Mouse (Mus musculus): ENCODE data around the gene Cers1.

The Cers1 gene

DNA sequence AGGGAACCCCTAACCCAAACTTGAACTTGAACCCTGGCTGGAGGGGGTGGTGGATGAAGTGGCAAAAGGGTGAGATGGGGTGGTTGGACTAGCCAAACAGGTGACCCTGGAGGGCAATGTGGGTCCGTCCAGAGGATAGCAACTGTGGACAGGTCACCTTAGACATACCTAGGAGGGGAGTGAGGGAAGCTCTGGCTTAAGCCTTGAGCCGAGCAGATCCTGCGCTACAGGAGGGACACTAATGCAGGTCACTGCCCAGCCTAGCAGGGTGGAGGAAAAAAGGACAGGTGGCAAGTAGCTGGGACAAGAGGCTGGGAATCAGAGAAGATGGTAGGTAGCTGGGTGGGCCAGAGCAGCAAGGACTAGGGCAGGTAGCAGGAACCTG, 36.4 kb downstream of the Cers1 start:
- no peak for DNase-seq (ENCODE audit: low read depth, low spot score)

DNA sequence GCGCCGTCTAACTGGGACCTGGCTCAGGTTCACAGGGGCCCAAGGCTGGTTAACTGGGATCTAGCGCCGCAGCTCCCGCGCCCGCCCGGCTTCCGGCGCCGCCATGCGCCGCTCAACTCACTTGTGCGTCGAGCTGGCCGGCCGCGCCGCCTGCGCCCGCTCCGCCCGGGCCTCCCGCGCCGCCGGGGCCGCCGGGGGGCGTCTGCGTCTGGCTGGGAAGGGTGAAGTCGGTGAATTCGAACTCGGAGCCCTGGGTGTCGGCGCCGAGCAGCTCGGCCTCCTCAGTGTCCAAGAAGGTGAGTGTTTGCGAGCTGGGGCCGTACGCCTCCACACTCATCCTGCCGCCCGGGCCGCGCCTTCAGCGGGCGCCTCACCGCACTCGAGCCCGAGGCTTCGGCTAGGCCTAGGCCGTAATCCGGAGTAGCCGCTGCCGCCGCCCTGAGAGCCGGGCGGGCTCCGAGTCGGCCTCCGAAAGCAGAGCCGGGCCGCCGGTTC, 37.1 kb downstream of the Cers1 start:
- no peak for DNase-seq (ENCODE audit: low read depth, low spot score)

- peak; percentile 99 for DNase-seq (ENCODE audit: low read depth, low spot score)
Observed at GRCm38 (mm10) chr8:70353194-70353817, 37.7 kb downstream of the Cers1 start, which contains the start of gene Upf1. TSS of gene Upf1 (minus strand) at chr8:70353278.

DNA sequence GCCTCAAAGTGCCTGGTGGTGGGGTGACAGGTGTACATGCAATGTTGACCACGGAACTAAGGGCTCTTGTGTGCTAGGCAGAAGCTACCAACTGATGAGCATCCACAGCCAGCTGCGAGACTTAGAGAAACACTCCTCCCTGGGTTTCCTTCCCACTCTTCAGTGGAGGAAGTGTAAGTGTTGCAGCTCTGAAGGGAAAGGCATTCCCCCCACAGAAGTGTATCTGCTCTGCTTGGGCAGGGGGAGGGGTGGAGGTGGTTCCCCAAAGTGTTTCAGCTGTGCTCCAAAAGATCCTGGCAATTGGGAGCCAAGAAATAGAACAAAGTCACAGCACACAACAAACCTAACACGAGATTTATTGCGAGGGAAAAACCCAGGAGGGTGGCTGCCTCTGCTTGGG, 38.4 kb downstream of the Cers1 start:
- no peak for DNase-seq (ENCODE audit: low read depth, low spot score)

GRCm38 (mm10) chr8:70356111-70356510, 40.5 kb downstream of the Cers1 start:
- no peak for DNase-seq (ENCODE audit: low read depth, low spot score)

- DNase-seq (ENCODE audit: low read depth, low spot score): no peak
Observed at GRCm38 (mm10) chr8:70359411-70359810, 43.8 kb downstream of the Cers1 start.

DNA sequence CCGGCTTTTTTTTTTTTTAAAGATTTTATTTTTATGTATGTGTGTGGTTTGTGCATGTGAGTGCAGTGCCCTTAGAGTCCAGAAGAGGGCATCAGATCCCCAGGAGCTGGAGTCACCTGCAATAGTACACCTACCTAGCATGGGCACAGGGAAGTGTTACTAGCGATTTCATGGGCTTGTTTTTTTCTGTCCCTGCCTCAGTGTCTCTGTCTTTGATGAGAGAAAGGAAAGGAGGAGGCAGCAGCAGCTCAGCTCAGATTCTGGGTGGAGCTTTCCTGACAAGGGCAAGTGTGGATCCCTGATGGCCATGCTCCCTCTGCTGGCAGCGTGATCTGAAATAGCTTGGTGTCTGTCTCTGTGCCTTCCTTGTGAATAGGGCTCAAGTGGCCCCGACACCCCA, 45.2 kb downstream of the Cers1 start:
- DNase-seq (ENCODE audit: low read depth, low spot score): no peak

DNA sequence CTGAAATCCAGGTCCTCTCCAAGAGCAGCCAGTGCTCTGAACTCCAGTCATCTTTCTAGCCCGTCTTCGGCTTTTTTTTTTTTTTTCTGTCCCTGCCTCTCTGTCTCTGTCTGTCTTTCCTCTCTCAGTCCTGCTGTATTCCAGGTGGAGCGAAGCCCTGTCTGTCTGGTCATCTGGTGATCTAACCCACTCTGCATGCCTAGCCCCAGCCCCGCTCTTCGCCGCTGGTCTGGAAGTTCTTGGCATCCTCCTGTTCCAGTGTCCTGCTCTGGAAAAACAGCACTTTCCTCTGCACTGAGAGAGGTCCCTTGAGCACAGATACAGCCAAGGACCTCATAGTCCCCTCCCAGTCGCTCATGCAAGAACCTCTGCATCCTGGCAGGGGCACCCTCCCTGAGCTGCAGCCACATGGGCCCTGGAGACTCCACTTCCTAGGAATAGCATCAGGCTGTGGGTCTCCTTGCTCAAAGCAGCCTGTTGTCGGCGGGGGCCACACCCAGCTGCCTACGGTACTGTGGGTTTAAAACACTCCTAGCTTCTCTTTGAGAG, 46.0 kb downstream of the Cers1 start:
- no peak for DNase-seq (ENCODE audit: low read depth, low spot score)

- DNase-seq (ENCODE audit: low read depth, low spot score): no peak
Observed at GRCm38 (mm10) chr8:70364066-70364465, 48.5 kb downstream of the Cers1 start.

DNA sequence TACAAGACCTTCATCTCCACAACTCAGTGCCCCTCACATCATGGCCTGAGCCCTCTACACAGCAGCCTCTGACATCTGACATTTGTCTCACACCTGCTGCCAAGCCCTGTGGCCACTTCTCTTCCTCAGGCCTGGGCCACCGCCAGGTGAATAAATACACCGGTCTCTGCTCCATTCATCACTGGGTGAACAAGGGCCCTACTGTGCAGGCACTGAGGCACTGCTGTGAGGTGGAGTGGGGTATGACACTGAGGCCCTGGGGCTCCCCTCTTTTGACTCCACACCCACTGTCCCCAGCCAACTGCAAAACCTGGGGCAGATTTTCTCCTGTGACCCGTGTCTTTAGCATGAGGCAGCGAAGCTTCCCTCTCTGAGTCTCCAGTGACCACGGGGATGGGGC, 51.0 kb downstream of the Cers1 start:
- no peak for DNase-seq (ENCODE audit: low read depth, low spot score)

- DNase-seq (ENCODE audit: low read depth, low spot score): no peak
Observed at GRCm38 (mm10) chr8:70370476-70370875, 54.9 kb downstream of the Cers1 start.

DNA sequence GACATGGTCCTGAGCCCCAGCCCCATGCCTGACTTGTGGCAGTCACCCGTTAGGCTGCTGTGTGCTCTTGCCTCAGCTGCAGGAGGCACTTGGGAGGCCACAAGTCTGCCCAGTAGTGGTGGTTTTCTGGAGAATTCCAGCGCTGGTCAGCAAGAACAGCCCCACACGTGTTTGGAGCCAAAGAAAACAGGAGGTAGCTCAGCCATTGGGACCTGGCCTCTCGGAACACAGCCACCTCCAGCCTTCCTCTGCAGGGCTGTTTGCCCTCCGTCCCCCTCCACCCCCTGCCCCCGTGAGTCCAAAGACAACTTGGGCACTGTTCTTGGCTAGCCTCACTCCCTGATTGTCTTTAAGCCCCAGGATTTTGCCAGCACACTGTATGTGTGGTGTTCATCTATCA, 56.4 kb downstream of the Cers1 start:
- DNase-seq (ENCODE audit: low read depth, low spot score): no peak

DNA sequence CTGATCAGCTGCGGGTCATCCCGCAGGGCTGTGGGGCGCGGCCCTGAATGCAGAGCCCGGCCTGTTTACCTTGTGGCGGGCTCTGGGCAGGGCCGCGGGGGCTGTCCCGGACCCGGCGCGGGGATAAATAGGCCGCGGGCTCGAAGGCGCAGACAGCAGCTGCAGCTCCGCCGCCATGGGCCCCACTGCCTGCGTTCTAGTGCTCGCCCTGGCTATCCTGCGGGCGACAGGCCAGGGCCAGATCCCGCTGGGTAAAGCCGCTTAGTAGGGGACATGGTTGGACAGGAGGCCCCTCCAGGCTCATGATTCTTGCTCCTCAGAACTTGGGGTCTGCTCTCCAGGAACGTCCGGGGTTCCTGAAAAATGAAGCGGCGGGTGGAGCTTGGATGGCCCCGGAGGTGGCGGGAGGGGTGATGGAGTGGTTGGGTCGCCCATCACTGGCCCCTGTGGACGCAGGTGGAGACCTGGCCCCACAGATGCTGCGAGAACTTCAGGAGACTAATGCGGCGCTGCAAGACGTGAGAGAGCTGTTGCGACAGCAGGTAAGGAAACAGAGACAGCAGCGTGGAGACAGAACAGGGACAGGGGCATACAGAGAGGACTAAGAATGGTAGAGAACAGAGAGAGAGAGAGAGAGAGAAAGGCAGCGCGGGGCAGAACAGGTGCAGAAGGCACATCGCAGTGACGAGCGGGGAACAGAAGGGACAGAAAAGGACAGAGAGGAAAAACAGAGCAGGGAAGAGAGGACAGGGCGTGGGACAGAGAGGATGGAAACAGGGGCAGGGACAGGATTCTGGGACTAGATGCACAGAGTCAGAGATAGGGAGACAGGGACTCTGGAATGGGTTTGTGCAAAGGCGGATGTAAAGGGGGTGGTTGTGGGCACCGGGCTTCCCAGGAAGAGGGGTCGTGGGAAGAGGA, 58.1 kb downstream of the Cers1 start, which contains the start of gene Comp:
Comp (plus strand) TSS at position 162 of the 921 bp plus-strand sequence.
- no peak for DNase-seq (ENCODE audit: low read depth, low spot score)

- no peak for DNase-seq (ENCODE audit: low read depth, low spot score)
Observed at GRCm38 (mm10) chr8:70374318-70374927, 58.8 kb downstream of the Cers1 start.

GRCm38 (mm10) chr8:70375212-70375859, 59.8 kb downstream of the Cers1 start:
- no peak for DNase-seq (ENCODE audit: low read depth, low spot score)

GRCm38 (mm10) chr8:70376275-70376741, 60.7 kb downstream of the Cers1 start:
- DNase-seq (ENCODE audit: low read depth, low spot score): no peak

GRCm38 (mm10) chr8:70377049-70377448, 61.5 kb downstream of the Cers1 start:
- no peak for DNase-seq (ENCODE audit: low read depth, low spot score)

DNA sequence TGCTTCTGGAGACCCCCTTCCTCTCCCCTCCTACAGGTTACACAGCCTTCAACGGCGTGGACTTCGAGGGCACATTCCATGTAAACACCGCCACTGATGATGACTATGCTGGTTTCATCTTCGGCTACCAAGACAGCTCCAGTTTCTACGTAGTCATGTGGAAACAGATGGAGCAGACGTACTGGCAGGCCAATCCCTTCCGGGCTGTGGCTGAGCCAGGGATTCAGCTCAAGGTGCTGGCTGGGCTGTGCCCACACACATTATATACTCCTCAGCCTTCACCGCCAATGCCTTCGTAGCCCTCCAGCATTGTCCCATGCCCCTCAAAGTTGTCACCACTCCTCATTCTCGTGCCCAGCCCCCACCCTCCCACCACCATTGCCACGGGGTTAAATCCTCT, 64.5 kb downstream of the Cers1 start:
- no peak for DNase-seq (ENCODE audit: low read depth, low spot score)
